Mouse (Mus musculus) layer of hippocampus, adult 11-12 months (tissue): ENCODE results near the gene Fndc10.
"Not testable (repeated sequence)": the region's sequence is repeated elsewhere in the genome, so short reads cannot be mapped to it uniquely, and the experiment has no call there.

Source experiments
- DNase-seq: peaks from one replicate; pipeline ENCODE4 v3.0.0; 2022; ENCODE audit warnings: low spot score

Fndc10 gene

GRCm38 (mm10) chr4:155687764-155688163 is 6.4 kb upstream of the Fndc10 start:
- DNase-seq, result not testable (repeated sequence)

DNA sequence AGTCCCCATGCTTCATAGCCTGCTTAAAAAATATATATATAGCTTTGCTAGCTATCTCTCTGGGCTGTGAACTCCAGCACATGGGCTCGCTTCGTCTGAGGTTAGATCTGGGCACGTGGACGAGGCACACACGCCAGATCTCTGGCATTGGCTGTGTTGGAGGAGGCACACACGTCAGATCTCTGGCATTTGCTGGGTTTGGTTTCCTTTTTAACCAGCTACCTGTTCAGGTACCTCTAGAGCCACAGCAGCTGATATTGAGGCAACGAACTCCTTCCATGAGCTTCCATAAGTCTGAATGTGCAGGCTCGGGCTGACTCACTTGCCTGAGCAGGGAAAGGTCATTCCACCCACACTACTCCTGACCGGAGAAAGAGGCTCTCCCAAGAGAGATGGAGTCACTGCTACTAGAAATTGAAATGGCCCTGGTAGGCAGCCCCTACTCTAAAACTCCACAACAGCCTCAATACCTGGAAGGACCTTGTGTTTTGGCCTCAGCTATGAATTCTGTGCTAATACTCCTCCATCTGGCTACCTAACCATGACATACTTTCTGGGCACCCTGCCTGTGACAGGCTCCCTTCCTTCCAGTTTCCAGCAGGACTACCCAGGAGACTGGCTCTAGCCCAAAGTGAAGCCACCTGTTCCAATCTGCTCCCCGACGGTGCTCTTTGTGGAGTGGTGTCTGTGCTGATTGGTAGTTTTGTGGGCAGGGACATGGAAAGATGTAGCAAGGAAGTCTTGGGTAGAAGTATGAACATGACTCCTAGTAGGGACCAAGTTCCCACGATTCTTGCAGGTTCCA is 3.4 kb upstream of the Fndc10 start:
- peak; percentile 77 for DNase-seq

- DNase-seq, result no peak
These were observed 1.7 kb upstream of the Fndc10 start for GRCm38 (mm10) chr4:155692421-155692820.

DNA sequence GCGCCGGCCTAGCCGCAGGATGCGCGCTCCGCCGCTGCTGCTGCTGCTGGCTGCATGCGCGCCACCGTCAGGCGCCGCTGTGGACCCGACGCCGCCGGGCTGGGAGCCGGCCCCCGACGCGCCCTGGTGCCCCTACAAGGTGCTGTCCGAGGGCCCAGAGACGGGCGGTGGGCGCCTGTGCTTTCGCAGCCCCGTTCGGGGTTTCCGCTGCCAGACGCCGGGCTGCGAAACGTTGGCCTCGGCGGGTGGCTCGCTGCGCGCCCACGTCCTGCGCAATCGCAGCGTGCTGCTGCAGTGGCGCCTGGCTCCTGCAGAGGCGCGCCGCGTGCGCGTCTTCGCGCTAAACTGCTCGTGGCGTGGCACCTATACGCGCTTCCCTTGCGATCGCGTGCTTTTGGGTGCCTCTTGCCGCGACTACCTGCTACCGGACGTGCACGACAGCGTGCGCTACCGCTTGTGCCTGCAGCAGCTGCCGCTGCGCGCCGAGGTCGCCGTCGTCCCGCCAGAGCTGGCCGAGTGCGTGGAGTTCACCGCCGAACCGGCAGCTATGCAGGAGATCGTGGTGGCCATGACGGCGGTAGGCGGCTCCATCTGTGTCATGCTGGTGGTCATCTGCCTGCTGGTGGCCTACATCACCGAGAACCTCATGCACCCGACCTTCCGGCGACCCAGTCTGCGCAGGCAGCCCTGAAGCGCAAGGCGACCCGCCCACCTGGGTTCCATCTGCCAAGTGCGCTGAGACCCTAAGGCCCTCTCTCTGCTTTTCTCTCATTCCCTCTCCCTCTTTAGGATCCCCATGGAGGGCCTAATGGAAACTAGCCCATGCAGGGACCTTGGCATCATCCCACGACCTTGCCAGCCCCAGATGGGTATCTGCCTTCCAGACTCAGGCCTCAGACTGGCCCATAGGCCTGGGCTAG is 600 bp downstream of the Fndc10 start:
- peak; percentile 79 for DNase-seq

GRCm38 (mm10) chr4:155695531-155696062 is 1.5 kb downstream of the Fndc10 start:
- no peak for DNase-seq

DNA sequence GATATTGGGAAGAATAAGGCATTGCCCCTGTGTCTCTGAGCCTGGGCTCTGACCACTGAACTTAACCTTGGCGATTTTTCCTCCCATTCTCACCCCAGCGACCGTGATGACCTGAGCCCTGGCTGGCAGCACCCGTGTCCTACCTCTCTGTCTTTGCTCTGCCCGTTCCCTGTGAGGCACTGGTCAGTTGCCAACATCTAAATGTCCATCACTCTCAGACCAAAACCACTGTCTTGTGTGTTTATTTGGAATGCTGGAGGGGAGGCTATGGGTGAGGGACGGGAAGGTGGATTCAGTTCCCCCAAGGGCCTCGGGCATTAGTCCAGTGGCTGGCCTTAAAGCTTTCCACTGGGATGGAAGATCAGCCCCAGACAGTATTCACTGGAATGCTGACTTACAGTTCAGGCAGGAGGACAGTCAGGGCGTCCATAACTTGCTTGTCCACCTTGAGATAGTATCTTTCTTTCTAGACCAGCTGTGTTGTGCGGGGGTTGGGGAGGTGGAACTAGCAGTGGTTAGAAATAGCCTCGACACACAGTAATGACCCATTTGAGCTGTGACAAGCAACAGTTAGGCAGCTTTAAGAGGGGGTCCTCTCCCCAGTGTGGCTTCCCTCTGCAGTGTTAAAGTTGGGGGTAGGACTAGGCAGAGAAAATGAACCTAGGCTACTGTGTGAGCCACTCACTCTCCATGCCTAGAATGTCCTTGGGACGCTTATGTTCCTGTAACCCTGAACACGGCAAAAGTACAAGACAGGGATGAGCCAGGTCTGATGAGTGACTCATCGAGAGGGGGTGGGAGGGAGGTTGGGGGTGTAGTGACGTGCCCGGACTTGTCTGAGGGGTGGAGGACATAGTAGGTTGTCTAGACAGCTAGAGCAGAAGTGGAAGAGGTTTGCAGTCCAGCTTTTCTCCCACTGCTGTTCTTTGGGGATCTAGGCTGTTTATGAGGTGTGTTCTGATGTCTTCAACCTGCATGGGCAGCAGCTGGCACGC is 2.4 kb downstream of the Fndc10 start:
- DNase-seq, result no peak

DNA sequence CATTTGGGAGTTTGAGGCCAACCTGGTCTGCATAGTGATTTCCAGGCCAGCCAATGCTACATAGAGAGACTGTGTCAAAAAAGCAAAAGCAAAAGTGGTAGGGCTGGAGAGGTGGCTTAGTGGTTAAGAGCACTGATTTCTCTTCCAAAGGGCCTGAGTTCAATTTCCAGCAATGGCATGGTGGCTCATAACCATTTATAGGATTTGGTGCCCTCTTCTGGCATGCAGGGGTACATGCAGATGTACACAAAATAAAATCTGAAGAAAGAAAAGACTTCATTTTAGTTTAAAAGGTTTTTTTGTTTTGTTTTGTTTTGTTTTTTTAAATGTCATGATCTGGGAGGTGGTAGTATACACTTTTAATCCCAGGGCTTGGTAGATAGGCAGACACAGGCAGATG is 6.3 kb downstream of the Fndc10 start:
- DNase-seq, result no peak

- no peak for DNase-seq
These were observed 9.3 kb downstream of the Fndc10 start for GRCm38 (mm10) chr4:155703425-155703929.

- DNase-seq, result peak; percentile 95
These were observed 10.8 kb downstream of the Fndc10 start, which contains the start of gene Ssu72 for GRCm38 (mm10) chr4:155704721-155705591. Gene Ssu72 (plus strand): TSS chr4:155704800.

DNA sequence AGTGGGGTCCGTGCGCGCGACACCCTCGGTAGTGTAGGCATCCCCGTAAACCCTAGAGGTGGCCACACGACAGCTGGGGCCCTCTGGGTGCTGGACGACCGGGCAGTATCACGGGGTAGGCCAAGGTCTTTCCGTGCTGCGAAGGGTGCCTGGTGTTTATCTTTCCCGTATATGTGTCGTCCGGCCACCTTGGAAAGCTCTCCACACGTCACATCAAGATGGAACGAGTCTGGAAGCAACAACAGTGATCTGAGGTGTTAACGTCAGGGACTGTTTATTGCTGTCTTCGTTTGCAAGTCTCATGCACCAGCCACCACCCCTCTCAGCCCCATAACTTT is 11.4 kb downstream of the Fndc10 start:
- no peak for DNase-seq

DNA sequence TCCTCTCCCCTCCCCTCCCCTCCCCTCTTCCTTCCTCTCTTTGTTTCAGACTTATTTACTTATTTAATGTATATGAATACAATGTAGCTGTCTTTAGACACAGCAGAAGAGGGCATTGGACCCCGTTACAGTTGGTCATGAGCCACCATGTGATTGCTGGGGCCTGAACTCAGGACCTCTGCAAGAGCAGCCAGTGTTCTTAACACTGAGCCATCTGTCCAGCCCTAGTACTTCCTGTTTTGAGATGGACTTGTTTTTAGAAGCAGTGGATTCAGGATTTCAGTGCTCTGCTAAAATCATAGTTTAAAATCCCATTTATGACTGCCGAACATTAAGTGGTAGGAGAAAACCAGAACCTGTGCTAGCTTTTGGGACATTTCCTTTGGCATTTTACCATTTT is 14.4 kb downstream of the Fndc10 start:
- DNase-seq, result no peak

- no peak for DNase-seq
These were observed 14.8 kb downstream of the Fndc10 start for GRCm38 (mm10) chr4:155708988-155709387.

GRCm38 (mm10) chr4:155710521-155711252 is 16.5 kb downstream of the Fndc10 start:
- DNase-seq, result no peak

GRCm38 (mm10) chr4:155721668-155722083 is 27.5 kb downstream of the Fndc10 start:
- DNase-seq, result no peak

DNA sequence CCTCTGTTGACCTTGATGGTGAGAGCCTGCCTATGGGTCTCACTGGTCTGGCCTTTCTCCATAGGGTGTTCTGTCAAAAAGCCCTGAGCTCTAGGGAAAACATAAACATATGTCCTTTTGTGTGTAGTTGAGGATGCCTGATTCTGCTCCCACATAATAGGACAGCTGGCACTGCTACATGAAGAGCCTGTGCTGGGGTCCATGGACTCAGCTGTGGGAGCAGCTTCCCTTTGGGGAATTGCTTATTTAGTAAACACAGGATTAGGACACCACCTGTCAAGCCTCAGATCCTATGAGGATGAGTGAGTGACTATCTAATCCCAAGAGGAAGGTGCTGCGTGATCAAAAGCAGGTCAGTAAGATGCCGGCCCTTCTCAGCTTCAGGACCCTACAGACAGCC is 33.9 kb downstream of the Fndc10 start:
- DNase-seq, result no peak

- no peak for DNase-seq
These were observed 39.1 kb downstream of the Fndc10 start for GRCm38 (mm10) chr4:155733267-155733666.

DNA sequence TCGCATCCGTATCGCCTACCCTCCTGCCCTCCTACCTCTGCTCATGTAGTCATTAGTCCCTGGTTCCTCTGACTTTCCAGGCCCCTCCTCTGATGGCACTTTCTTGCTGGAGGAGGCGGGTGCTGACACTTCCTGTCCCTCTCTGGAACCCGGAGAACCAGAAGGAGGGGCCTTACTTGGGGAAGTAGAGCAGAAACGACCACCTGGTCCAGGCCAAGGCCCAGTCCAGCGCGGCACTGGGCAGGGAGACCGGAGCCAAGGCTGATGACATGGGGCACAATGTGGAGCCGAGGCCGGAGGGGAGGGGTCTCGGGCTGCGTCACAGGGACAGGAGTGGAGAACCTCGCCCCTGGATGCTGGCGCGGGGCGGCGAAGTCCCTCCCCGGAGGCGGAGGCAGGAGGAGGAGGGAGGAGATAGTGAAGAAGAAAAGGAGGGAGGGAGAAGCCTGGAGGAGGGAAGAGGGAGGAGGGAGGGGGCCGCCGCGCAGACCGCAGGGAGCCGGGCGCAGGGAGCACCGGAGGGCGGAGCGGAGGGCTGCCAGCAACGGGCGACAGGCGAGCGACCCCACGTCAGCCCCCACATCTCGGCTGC is 40.3 kb downstream of the Fndc10 start, which contains the start of gene Tmem240:
Gene Tmem240, plus strand, starts transcription at position 451 of the 592 bp plus-strand sequence.
- DNase-seq, result peak; percentile 91

DNA sequence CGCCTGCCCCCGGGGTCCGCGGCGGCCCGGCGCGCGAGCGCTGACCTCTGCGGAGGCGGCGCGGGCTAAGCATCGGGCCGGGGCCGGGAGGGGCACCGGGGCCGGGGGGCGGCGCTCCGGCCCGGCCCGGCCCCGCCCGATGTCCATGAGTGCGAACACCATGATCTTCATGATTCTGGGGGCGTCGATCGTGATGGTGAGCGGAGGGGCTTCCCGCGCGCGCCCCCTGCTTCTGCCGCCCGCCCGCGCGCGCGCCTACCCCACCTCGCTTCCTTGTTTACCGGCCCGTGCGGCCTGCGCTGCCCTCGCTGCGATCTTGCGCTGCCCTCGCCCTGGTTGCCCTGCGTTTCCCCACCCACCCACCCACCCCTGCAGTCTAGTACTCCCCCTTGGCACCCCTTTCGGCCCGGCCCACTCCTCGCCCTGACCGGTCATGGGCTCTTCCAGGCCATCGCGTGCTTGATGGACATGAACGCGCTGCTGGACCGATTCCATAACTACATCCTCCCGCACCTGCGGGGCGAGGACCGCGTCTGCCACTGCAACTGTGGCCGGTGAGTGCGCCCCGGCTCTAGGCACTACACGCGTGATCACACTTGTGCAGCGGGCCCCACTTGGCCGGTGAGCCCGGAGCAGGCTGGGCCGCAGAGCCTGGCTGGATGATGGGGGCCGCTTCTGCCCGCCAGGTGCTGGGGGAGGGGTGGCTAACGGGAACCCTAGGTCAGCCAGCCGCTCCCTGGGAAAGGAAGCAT is 41.0 kb downstream of the Fndc10 start:
- DNase-seq, result no peak
